ENCODE assay signal across 9 mouse cellular contexts in genomic region chr8:95081650-95082049, GRCm38 (mm10). TPM values are rescaled to one million over a fixed set of nuclear protein-coding genes. Genes with fewer than 3 reads are reported as not detected.
DNase-seq lines count a peak whose midpoint lies in the region; ATAC-seq and TF ChIP-seq lines count a peak whose summit lies in the region.
"Had no signal": no experiment of that assay in that cellular context is flagged by ENCODE, and none has a peak within 500 bp of the region (broad histone marks: within the 10 kb centered on the region; RNA-seq: fewer than 3 reads in every experiment).

No protein-coding gene starts in this region.

- WGBS in hindbrain, embryonic 13.5 days, result 12% methylated on average over 11 of the region's 11 CpGs
- WGBS in midbrain, embryonic 14.5 days, result 6% methylated on average over 11 of the region's 11 CpGs

- no peak for TF ChIP-seq CTCF in testis, adult 2 months (IDR thresholded peaks at IDR 0.05; ENCODE audit: control insufficient read depth, insufficient read depth, insufficient replicate concordance, low read depth, low read length)

- peak overlapping the region; percentile 95 for H3K4me2 ChIP-seq in hindbrain, embryonic 13.5 days
- H3K4me2 ChIP-seq in midbrain, embryonic 14.5 days (ENCODE audit: low read length), result peak overlapping the region; percentile 94

- peak overlapping the region; percentile 83 for H3K4me3 ChIP-seq in testis, adult 2 months (ENCODE audit: control insufficient read depth, low read depth, low read length)
- peak overlapping the region; percentile 90 for H3K4me3 ChIP-seq in hindbrain, embryonic 13.5 days
- H3K4me3 ChIP-seq in midbrain, embryonic 14.5 days (replicated peaks; ENCODE audit: low read depth, low read length), result peak overlapping the region; percentile 55

- H3K9ac ChIP-seq in hindbrain, embryonic 13.5 days, result peak overlapping the region; percentile 87
- H3K9ac ChIP-seq in midbrain, embryonic 14.5 days (replicated peaks; ENCODE audit: low read length), result peak overlapping the region; percentile 70

- H3K27ac ChIP-seq in testis, adult 2 months (ENCODE audit: control insufficient read depth, insufficient read depth, low read depth, low read length), result peak overlapping the region; percentile 29
- H3K27ac ChIP-seq in hindbrain, embryonic 13.5 days, result peak overlapping the region; percentile 83
- peak overlapping the region; percentile 80 for H3K27ac ChIP-seq in midbrain, embryonic 14.5 days (replicated peaks; ENCODE audit: low read depth, low read length)

- no peak for TF ChIP-seq POLR2A in testis, adult 2 months (IDR thresholded peaks at IDR 0.05; ENCODE audit: control insufficient read depth, low read depth, low read length)

- no peaks in the 10 kb centered on the region for H3K27me3 ChIP-seq in testis, adult 2 months (ENCODE audit: control insufficient read depth, insufficient read depth, low read length)
- peaks cover 9% of the 10 kb centered on the region; the same call in 1 of the 2 replicates for H3K27me3 ChIP-seq in hindbrain, embryonic 13.5 days
- no peaks in the 10 kb centered on the region for H3K27me3 ChIP-seq in midbrain, embryonic 14.5 days (ENCODE audit: control insufficient read depth, insufficient read depth, low read length)
- H3K27me3 ChIP-seq: Patski had no signal

- H3K36me3 ChIP-seq in testis, adult 2 months (ENCODE audit: control insufficient read depth, insufficient read depth, low read length), result peaks cover 5% of the 10 kb centered on the region
- peaks cover 35% of the 10 kb centered on the region for H3K36me3 ChIP-seq in hindbrain, embryonic 13.5 days
- H3K36me3 ChIP-seq in midbrain, embryonic 14.5 days (ENCODE audit: control insufficient read depth, insufficient read depth, low read length), result peaks cover 35% of the 10 kb centered on the region

- peak; percentile 41 for DNase-seq in cerebellum, adult 11 months
- DNase-seq in cerebellum, postnatal 4 days (ENCODE audit: low spot score in 2 of 2), result no peak
- no peak for DNase-seq in testis, postnatal 10 days (ENCODE audit: low spot score)
- peak; percentile 16 for DNase-seq in midbrain, embryonic 14.5 days
- no peak for DNase-seq in frontal cortex, postnatal 10 days (ENCODE audit: low spot score in 2 of 2)
- no peak for DNase-seq in kidney, adult 18-20 months

- H3K9me3 ChIP-seq in hindbrain, embryonic 13.5 days, result no peaks in the 10 kb centered on the region
- H3K9me3 ChIP-seq in midbrain, embryonic 14.5 days (ENCODE audit: control insufficient read depth, low read length), result no peaks in the 10 kb centered on the region

- peaks cover 14% of the 10 kb centered on the region for H3K4me1 ChIP-seq in testis, adult 2 months (ENCODE audit: control insufficient read depth, insufficient read depth, low read length)
- peaks cover 29% of the 10 kb centered on the region for H3K4me1 ChIP-seq in hindbrain, embryonic 13.5 days (replicated peaks)
- H3K4me1 ChIP-seq in midbrain, embryonic 14.5 days (ENCODE audit: control insufficient read depth, insufficient read depth, low read length), result peaks cover 11% of the 10 kb centered on the region

- no peak for ATAC-seq in hindbrain, embryonic 13.5 days (ENCODE audit: low FRiP score)
- no peak for ATAC-seq in midbrain, embryonic 14.5 days (ENCODE audit: low FRiP score, low TSS enrichment)

RNA-seq across cellular contexts. Expression of gene Katnb1, which starts 0.7 kb away (rescaled TPM):
- 180 and 199 TPM in 2 replicates for polyA plus RNA-seq in testis, adult 2 months (2012; rRNA removed)
- polyA plus RNA-seq in hindbrain, embryonic 13.5 days (2015; fragmentation: Nextera tagmentation; extraction: Ambion mirVana), result 38.4 and 38.8 TPM in 2 replicates
- polyA plus RNA-seq in midbrain, embryonic 14.5 days (2014; fragmentation: Nextera tagmentation; extraction: Ambion mirVana), result 42.4 and 46.1 TPM in 2 replicates

RNA-seq across cellular contexts. Expression of gene Drc7, which starts 26.7 kb away (rescaled TPM):
- 82.6 and 87.3 TPM in 2 replicates for polyA plus RNA-seq in testis, adult 2 months (2012; rRNA removed)
- 1.7 and 2.3 TPM in 2 replicates for polyA plus RNA-seq in hindbrain, embryonic 13.5 days (2015; fragmentation: Nextera tagmentation; extraction: Ambion mirVana)
- polyA plus RNA-seq in midbrain, embryonic 14.5 days (2014; fragmentation: Nextera tagmentation; extraction: Ambion mirVana), result 1.2 TPM in 2 replicates

Comparison
In these comparisons a context has a peak if more than half of its experiments do, and no peak if none do; other contexts are left out.
1. DNase-seq: peak in cerebellum, adult 11 months (single experiment) and midbrain, embryonic 14.5 days (single experiment); none in cerebellum, postnatal 4 days (0 of 2), testis, postnatal 10 days (single experiment), frontal cortex, postnatal 10 days (0 of 2) and kidney, adult 18-20 months (single experiment).
2. H3K27ac ChIP-seq: peak in every context shown above with its lines; median percentile 83 in hindbrain, embryonic 13.5 days; 80 in midbrain, embryonic 14.5 days; 29 in testis, adult 2 months.
3. RNA of gene Drc7, which starts 26.7 kb away (polyA plus RNA-seq): 82.6 to 87.3 TPM in testis, adult 2 months; 1.7 to 2.3 TPM in hindbrain, embryonic 13.5 days and 1.2 TPM in midbrain, embryonic 14.5 days; every median in the first group is over 10 times any median in the second.
4. Peak in every context shown above with its lines, with median percentiles within 50 percentile points of each other: H3K4me3 ChIP-seq.